Mouse (Mus musculus): ENCODE data around the gene Fam49a. TPM values are rescaled to one million over a fixed set of nuclear protein-coding genes. Genes with fewer than 3 reads are reported as not detected.

Fam49a gene
- polyA plus RNA-seq, 1 experiment from 2014 or later: 14.4 TPM

GRCm38 (mm10) chr12:12420423-12420822 lies 158.5 kb downstream of the Fam49a start:
- Histone ChIP-seq H3K36me3 (ENCODE audit: control insufficient read depth, insufficient read depth, low read length) (no peaks in the 10 kb centered on the region), H3K27me3 (ENCODE audit: control insufficient read depth, insufficient read depth, low read length) (no peaks in the 10 kb centered on the region), H3K4me1 (ENCODE audit: control insufficient read depth, insufficient read depth, low read length) (no peaks in the 10 kb centered on the region), H3K27ac (ENCODE audit: low read depth, low read length) (no peak overlapping the region), H3K9ac (ENCODE audit: low read length) (no peak overlapping the region; the same call in 1 of the 2 replicates), H3K9me3 (ENCODE audit: control insufficient read depth, low read length) (no peaks in the 10 kb centered on the region), H3K4me3 (ENCODE audit: low read depth, low read length) (no peak overlapping the region), H3K4me2 (no peak overlapping the region)
- DNase-seq (ENCODE audit: low spot score, missing footprints) (no peak), ATAC-seq (ENCODE audit: low FRiP score) (no peak)
- WGBS: 8% methylated on average over 2 of the region's 2 CpGs

- peak overlapping the region; percentile 20; the same call in 1 of the 2 replicates for H3K4me3 ChIP-seq (ENCODE audit: low read depth, low read length)
- H3K36me3 ChIP-seq (ENCODE audit: control insufficient read depth, insufficient read depth, low read length): no peaks in the 10 kb centered on the region
- ATAC-seq (ENCODE audit: low FRiP score) (peak; percentile 97), DNase-seq (ENCODE audit: low spot score, missing footprints) (peak; percentile 97)
- no peaks in the 10 kb centered on the region for H3K9me3 ChIP-seq (ENCODE audit: control insufficient read depth, low read length)
- H3K27ac ChIP-seq (ENCODE audit: low read depth, low read length): no peak overlapping the region
- H3K27me3 ChIP-seq (ENCODE audit: control insufficient read depth, insufficient read depth, low read length): no peaks in the 10 kb centered on the region
- peak overlapping the region; percentile 67 for H3K9ac ChIP-seq (ENCODE audit: low read length)
- no peaks in the 10 kb centered on the region for H3K4me1 ChIP-seq (ENCODE audit: control insufficient read depth, insufficient read depth, low read length)
- WGBS: 13% methylated on average over 25 of the region's 25 CpGs
- H3K4me2 ChIP-seq: peak overlapping the region; percentile 43
These were observed 159.1 kb downstream of the Fam49a start for GRCm38 (mm10) chr12:12420841-12421579.

GRCm38 (mm10) chr12:12421580-12421878 lies 159.6 kb downstream of the Fam49a start:
- H3K4me2 ChIP-seq: no peak overlapping the region
- no peak overlapping the region for H3K27ac ChIP-seq (ENCODE audit: low read depth, low read length)
- 92% methylated on average over 8 of the region's 8 CpGs for WGBS
- H3K27me3 ChIP-seq (ENCODE audit: control insufficient read depth, insufficient read depth, low read length): no peaks in the 10 kb centered on the region
- H3K9me3 ChIP-seq (ENCODE audit: control insufficient read depth, low read length): no peaks in the 10 kb centered on the region
- peak overlapping the region; percentile 67 for H3K9ac ChIP-seq (ENCODE audit: low read length)
- no peaks in the 10 kb centered on the region for H3K4me1 ChIP-seq (ENCODE audit: control insufficient read depth, insufficient read depth, low read length)
- H3K4me3 ChIP-seq (ENCODE audit: low read depth, low read length): no peak overlapping the region
- ATAC-seq (ENCODE audit: low FRiP score) (no peak), DNase-seq (ENCODE audit: low spot score, missing footprints) (no peak)
- no peaks in the 10 kb centered on the region for H3K36me3 ChIP-seq (ENCODE audit: control insufficient read depth, insufficient read depth, low read length)

GRCm38 (mm10) chr12:12425188-12425587 lies 163.2 kb downstream of the Fam49a start:
- no peaks in the 10 kb centered on the region for H3K27me3 ChIP-seq (ENCODE audit: control insufficient read depth, insufficient read depth, low read length)
- H3K4me1 ChIP-seq (ENCODE audit: control insufficient read depth, insufficient read depth, low read length): no peaks in the 10 kb centered on the region
- no peak for DNase-seq (ENCODE audit: low spot score, missing footprints)
- 75% methylated on average over 5 of the region's 5 CpGs for WGBS
- H3K9me3 ChIP-seq (ENCODE audit: control insufficient read depth, low read length): no peaks in the 10 kb centered on the region
- ATAC-seq (ENCODE audit: low FRiP score): no peak
- no peak overlapping the region for H3K4me3 ChIP-seq (ENCODE audit: low read depth, low read length)
- H3K4me2 ChIP-seq: no peak overlapping the region
- H3K27ac ChIP-seq (ENCODE audit: low read depth, low read length): no peak overlapping the region
- H3K9ac ChIP-seq (ENCODE audit: low read length): no peak overlapping the region
- no peaks in the 10 kb centered on the region for H3K36me3 ChIP-seq (ENCODE audit: control insufficient read depth, insufficient read depth, low read length)

- H3K4me1 ChIP-seq (ENCODE audit: control insufficient read depth, insufficient read depth, low read length): no peaks in the 10 kb centered on the region
- 92% methylated on average over 1 of the region's 1 CpGs for WGBS
- H3K36me3 ChIP-seq (ENCODE audit: control insufficient read depth, insufficient read depth, low read length): no peaks in the 10 kb centered on the region
- ATAC-seq (ENCODE audit: low FRiP score): no peak
- H3K9ac ChIP-seq (ENCODE audit: low read length): no peak overlapping the region
- H3K4me2 ChIP-seq: no peak overlapping the region
- H3K27ac ChIP-seq (ENCODE audit: low read depth, low read length): no peak overlapping the region
- no peak overlapping the region for H3K4me3 ChIP-seq (ENCODE audit: low read depth, low read length)
- H3K27me3 ChIP-seq (ENCODE audit: control insufficient read depth, insufficient read depth, low read length): no peaks in the 10 kb centered on the region
- H3K9me3 ChIP-seq (ENCODE audit: control insufficient read depth, low read length): no peaks in the 10 kb centered on the region
- DNase-seq (ENCODE audit: low spot score, missing footprints): no peak
These were observed 165.3 kb downstream of the Fam49a start for GRCm38 (mm10) chr12:12427285-12427684.

GRCm38 (mm10) chr12:12428886-12429285 lies 166.9 kb downstream of the Fam49a start:
- Histone ChIP-seq H3K4me3 (ENCODE audit: low read depth, low read length) (no peak overlapping the region), H3K9me3 (ENCODE audit: control insufficient read depth, low read length) (no peaks in the 10 kb centered on the region), H3K4me2 (no peak overlapping the region), H3K36me3 (ENCODE audit: control insufficient read depth, insufficient read depth, low read length) (no peaks in the 10 kb centered on the region), H3K27me3 (ENCODE audit: control insufficient read depth, insufficient read depth, low read length) (no peaks in the 10 kb centered on the region), H3K4me1 (ENCODE audit: control insufficient read depth, insufficient read depth, low read length) (no peaks in the 10 kb centered on the region), H3K27ac (ENCODE audit: low read depth, low read length) (no peak overlapping the region), H3K9ac (ENCODE audit: low read length) (no peak overlapping the region)
- DNase-seq (ENCODE audit: low spot score, missing footprints) (no peak), ATAC-seq (ENCODE audit: low FRiP score) (0 out of 2 replicates have a peak, but pooled peaks have one; percentile 35)
- 86% methylated on average over 7 of the region's 7 CpGs for WGBS

All from midbrain, embryonic 11.5 days (tissue).